Mouse (Mus musculus) retina, embryonic 14.5 days (tissue): Measurements from ENCODE around the gene Tfip11.

Experiments
- DNase-seq: peaks from one replicate; pipeline ENCODE4 v3.0.0-alpha.2; 2015; ENCODE audit warnings: low spot score

The Tfip11 gene

DNA sequence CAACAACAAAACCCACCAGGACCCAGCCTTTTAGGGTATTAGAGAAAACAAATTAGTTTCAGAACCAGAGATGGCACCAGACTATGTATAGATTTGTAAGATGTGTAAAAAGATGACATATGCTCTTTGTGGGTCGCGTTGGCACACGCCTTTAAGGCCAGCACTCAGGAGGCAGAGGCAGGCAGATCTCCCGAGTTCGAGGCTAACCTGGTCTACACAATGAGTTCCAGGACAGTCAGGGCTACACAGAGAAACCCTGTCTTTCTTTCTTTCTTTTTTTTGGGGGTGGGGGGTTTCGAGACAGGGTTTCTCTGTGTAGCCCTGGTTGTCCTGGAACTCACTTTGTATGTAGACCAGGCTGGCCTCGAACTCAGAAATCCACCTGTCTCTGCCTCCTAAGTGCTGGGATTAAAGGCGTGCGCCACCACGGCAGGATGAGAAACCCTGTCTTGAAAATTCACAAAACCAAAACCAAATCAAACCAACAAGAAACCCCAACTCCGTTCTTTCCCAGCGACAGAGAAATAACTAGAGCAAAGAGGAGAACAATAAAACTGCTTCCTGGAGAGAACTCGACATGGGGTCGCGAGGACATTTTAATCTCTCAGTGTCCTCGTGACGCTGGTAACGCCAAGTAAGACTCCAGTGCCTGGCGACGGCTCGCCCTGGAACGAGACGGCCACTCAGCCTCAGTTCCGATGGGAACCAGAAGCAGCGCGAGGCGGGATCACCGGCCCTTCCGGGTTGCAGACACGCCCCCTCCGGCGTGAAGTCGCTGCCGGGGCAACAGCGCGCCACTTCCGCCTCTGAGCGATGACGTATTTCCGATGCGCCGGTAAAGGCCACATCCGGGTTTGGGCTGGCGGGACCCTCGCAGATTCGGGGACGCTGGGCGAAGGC, at the start of gene Tfip11:
TSS of gene Tfip11 (plus strand) at position 813 of the 900 bp plus-strand sequence.
- peak; percentile 96 for DNase-seq

DNA sequence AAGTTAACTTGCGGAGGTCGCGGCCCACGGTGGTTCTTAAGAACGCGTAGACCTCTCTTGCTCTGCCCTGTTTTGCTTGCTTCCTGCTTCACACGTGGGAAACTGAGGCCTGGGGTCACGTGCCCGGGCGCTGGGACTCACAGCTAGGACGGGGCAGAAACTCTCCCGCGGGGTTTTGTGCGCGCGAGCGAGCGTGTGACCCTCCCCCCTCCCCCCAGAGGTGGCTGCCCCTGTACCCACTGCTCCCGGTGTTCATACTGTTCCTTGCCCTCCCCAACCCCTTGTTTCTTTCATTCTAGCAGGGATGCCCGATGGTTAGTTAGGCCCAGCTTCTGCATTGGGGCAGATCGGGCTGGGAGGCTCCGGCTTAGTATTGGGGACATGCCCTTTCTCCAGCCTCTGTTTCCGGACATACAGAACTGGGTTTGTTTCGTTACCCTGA, 49.2 kb upstream of the Tfip11 start:
- DNase-seq = no peak

- DNase-seq = no peak
Measured at GRCm38 (mm10) chr5:112277906-112278470, 48.2 kb upstream of the Tfip11 start.

DNA sequence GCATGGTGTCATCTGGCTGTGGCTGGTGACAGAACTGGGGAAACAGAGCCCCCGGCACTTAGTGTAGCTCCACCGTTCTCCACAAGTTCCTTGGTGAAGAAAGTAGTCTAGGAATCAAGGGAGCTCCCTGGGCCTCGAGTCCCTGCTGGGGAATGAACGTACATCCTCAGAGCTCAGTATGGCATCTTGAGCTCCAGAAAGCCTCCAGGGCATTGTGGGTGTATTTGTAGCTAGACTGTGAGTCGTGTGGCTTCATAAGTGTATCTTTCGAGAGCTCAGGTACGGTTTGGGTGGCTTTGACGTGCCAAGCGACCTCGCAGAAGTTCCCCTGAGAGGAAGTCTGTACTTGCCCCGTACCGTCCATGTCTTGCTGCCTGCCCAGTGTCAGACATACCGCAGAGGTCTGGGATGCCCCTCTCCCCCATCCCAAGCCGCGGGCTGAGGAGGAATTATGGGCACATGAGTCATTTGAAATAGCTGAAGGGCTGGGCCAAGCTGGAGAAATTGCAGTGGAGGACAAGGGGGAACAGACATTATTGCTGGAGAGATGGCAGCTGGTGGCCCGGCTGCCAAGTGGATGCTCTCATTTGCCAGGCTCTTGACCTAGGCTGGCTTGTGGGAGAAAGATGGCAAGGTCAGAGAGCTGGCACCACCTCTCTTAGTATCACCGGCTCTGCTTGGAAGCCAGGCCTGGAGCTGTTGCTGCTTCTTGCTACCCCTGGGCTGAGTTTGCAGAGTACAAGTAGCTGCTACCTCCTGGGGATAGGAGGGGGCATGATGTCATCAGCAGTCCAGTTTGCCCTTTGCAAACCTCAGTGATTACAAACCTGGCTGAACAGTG, 46.8 kb upstream of the Tfip11 start:
- DNase-seq = no peak

- no peak for DNase-seq
Measured at GRCm38 (mm10) chr5:112280151-112280550, 46.0 kb upstream of the Tfip11 start.

- DNase-seq = peak; percentile 9
Measured at GRCm38 (mm10) chr5:112280863-112281660, 45.1 kb upstream of the Tfip11 start.

GRCm38 (mm10) chr5:112281676-112282075, 44.5 kb upstream of the Tfip11 start:
- DNase-seq = no peak

DNA sequence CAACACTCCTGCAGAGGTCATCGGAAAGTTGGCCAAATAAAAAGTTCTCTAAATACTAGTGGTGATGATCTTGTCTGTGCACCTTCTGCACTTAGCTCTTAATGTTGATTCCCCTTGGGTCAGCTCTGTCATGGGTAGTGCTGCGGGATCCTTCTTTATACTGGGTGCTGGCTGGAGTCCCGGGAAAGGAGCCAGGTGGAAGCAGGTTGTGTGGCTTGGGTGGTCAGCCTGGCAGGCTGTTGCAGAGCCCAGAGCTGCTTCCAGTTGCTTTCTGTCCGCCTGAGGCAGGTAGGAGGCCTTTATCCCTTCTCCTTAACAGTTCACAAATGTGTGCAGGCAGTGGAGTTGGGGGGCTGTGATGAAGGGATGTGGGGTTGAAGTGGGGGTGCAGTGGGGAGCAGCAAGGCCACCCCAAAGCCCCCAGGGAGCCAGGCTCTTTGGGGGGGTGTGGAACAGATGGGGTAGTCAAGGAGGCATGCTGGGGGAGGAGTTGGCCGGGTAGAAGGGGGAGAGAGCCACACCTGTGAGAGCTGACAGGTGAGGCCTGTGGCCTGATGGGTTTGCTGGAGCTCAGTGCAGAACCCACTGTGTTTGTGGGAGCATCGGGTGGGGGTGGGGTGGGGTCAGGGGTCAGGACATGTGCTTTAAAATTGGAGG, 43.9 kb upstream of the Tfip11 start:
- DNase-seq = no peak

DNA sequence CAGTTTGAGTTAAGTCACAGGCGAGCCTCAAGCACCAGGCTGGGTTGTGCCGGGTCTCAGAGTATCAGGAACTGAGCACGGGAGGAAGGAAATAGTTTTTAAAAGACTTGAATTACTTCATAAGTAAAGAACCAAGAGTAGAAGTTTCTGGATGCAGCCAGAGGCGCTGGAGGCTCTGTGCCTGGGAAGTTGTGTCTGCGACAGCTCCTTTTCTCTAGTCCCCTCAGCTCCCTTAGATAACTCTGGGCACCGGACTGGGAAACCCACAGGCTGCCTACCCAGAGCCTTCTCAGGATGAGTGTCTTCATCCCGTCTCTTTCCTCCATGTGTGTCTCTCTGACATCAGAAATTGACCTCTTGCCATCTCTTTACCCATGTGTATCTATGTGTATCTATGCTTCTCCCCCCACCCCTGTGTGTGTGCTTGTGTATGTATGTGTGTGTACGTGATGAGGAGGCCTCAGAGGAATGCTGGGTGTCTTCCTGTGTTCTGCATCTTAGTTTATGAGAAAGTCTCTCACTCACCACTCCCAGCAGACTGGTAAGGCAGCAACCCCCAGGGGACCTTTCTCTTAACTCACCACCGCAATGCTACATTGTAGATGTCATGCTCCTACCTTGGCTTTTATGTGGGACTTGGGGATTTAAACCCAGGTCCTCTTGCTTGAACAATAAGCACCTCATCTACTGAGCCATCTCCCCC, 43.2 kb upstream of the Tfip11 start:
- no peak for DNase-seq

GRCm38 (mm10) chr5:112283543-112284202, 42.5 kb upstream of the Tfip11 start:
- DNase-seq = no peak

GRCm38 (mm10) chr5:112284203-112284582, 42.0 kb upstream of the Tfip11 start:
- DNase-seq = no peak

DNA sequence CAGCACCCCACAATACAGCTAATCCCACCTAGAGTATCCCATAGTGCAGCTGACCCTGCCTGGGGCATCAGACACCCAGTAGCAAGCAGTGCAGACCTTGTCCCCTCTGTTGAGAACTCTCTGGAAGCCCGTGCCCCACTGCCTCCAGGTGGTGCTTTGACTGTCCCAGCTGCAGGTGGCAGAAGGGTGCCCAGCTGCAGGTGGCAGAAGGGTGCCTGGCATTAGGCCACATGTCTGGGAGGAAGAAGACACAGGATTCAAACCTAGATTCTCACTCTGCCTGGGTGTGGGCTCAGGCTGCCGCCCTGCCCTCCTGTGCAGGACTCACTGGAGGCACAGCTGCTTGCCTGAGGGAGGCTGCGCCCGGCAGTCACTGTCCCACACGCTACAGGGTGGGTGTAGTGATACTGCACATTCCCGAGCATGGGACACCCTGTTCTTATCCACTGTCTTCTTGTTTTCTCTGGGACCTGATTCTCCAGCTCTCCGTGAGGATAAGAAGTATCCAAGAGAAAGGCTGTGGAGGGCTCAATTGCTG, 40.5 kb upstream of the Tfip11 start:
- DNase-seq = no peak

DNA sequence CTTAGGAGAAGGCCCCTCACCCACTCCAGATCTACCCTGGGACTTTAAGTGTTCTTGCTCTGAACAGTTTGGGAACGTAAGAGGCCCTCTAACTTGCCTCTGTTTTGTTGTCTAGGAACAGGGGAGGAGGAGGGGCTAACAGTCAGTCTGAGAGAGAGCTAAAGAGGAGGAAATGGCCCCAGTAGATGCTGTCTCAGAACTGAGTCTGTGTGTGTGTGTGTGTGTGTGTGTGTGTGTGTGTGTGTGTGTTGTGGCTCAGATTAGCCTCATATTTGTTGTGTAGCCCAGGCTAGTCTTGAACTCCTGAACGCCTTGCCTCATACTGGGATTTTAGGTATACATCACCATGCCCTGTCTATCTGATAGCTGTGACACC, 39.6 kb upstream of the Tfip11 start:
- no peak for DNase-seq

GRCm38 (mm10) chr5:112286984-112287641, 39.0 kb upstream of the Tfip11 start:
- DNase-seq = no peak

DNA sequence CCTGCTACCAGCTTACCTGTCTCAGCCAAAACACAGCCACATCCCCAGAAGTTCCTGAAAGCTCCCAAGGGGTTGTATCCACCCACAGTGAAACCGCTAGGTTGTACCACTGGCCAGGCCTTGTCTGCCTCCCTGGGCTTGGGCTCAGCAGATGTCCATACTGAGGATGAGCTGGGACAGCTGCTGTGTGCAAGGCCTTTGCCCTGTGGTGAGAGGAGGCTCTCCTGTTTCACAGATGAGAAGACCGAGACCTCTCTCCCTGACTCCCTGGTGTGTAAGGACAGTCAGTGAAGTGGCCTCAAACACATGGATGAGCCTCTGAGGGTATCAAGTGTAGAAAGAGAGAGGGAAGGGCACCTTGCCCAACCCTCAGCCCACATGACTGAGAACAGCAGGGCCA, 38.5 kb upstream of the Tfip11 start:
- no peak for DNase-seq

GRCm38 (mm10) chr5:112288193-112289141, 37.7 kb upstream of the Tfip11 start:
- DNase-seq = no peak

- DNase-seq = no peak
Measured at GRCm38 (mm10) chr5:112289236-112289635, 36.9 kb upstream of the Tfip11 start.
